Mouse (Mus musculus): ENCODE measurements around the gene Lrrc47. TPM values are rescaled to one million over a fixed set of nuclear protein-coding genes. Genes with fewer than 3 reads are reported as not detected.

Gene Lrrc47
- 26.6 and 34.7 TPM in 2 replicates for total RNA-seq (2017)

- peak; percentile 85 to 88 for ATAC-seq (replicated peaks in 1 of 2; ENCODE audit: insufficient read depth in 1 of 2, low FRiP score in 2 of 2, low TSS enrichment in 1 of 2, low read depth in 1 of 2, poor library complexity in 2 of 2, severe bottlenecking in 2 of 2)
These were observed at the start of gene Lrrc47 for GRCm38 (mm10) chr4:154011646-154012089. Gene Lrrc47, plus strand, starts transcription at chr4:154011731.

- no peak for ATAC-seq (replicated peaks in 1 of 2; ENCODE audit: insufficient read depth in 1 of 2, low FRiP score in 2 of 2, low TSS enrichment in 1 of 2, low read depth in 1 of 2, poor library complexity in 2 of 2, severe bottlenecking in 2 of 2)
These were observed 48.9 kb upstream of the Lrrc47 start for GRCm38 (mm10) chr4:153962631-153963030.

DNA sequence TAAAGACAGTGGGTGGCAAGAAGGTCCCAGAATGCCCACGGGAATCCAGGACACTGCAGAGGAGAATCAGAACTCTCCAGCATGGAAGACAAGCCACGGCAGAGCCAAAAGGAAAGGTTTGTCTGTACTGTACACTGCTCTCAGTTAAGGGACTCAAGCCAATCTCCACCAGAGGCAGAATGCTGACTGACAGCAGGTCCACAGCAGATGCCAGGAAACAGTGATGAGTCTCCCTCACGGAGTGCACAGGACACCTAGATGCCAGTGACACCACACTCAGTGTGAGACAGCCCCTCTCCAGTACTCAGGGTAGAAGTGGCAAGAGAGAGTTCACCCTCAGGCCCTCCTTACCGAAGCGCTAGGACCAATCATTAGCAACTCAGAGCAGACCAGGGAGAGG is 44.9 kb upstream of the Lrrc47 start:
- no peak for ATAC-seq (replicated peaks in 1 of 2; ENCODE audit: insufficient read depth in 1 of 2, low FRiP score in 2 of 2, low TSS enrichment in 1 of 2, low read depth in 1 of 2, poor library complexity in 2 of 2, severe bottlenecking in 2 of 2)

GRCm38 (mm10) chr4:153967556-153967955 is 44.0 kb upstream of the Lrrc47 start:
- no peak for ATAC-seq (replicated peaks in 1 of 2; ENCODE audit: insufficient read depth in 1 of 2, low FRiP score in 2 of 2, low TSS enrichment in 1 of 2, low read depth in 1 of 2, poor library complexity in 2 of 2, severe bottlenecking in 2 of 2)

DNA sequence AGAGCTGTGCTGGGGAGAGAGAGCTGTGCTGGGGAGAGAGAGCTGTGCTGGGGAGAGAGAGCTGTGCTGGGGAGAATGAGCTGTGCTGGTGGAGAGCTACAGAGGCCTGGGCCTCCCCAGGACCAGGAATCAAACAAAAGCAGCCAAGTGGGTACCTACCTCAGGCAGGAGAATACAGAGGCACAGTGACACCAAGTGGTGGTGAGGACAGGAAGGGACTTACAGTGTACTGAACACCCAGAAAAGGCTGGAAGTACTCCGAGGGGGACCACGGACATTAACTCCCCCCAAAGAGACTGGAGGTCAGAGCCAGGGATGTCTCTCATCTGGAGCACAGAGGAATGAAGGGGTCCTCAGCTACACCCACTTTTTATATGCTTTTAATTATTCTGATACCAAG is 43.5 kb upstream of the Lrrc47 start:
- no peak for ATAC-seq (replicated peaks in 1 of 2; ENCODE audit: insufficient read depth in 1 of 2, low FRiP score in 2 of 2, low TSS enrichment in 1 of 2, low read depth in 1 of 2, poor library complexity in 2 of 2, severe bottlenecking in 2 of 2)

DNA sequence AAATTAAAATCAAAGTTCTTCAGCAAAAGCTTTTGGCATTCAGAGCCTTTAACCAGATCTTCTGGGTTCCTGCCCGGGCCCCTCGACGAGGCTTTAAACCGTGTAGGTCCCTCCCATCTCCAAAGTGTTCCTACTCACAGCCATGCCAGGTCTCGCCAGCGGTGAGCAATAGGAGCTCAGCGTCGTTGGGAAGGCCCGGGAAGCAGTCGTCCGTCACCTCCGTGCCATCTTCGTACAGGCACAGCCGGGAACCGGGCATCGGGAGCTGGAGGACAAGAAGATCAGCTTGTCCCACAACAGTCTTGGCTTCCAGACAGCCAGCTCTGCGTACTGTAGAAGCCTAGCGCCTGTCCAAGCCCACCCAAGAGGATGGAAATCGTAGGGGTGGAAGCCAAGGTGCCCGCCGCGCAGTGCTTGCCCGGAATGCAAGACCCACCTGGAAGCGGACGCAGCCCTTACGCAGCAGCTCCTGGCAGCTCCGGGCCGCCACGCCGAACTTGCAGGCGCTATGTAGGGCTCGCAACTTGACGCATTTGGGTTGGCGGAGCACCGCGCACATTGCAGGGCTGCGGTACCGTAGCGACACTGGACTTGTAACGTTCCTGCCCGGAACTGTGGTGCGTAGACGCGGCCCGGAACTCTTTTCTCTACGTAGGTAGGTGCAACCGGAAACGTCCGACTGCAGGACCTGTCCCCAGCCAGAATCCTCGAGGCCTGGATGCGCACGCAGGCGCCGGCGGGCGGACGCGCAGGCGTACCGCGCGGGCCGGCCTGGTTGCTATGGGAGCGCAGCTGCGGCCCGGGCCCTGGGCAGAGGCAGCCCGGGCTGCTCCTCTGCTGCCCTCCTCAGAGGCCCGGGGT is 36.9 kb upstream of the Lrrc47 start, which contains the start of the genes Dffb and Cep104:
Dffb (minus strand) TSS at position 696 of the 861 bp plus-strand sequence.
Cep104 (plus strand) TSS at position 764 of the 861 bp plus-strand sequence.
- ATAC-seq (replicated peaks in 1 of 2; ENCODE audit: insufficient read depth in 1 of 2, low FRiP score in 2 of 2, low TSS enrichment in 1 of 2, low read depth in 1 of 2, poor library complexity in 2 of 2, severe bottlenecking in 2 of 2) = peak; percentile 78 to 90

DNA sequence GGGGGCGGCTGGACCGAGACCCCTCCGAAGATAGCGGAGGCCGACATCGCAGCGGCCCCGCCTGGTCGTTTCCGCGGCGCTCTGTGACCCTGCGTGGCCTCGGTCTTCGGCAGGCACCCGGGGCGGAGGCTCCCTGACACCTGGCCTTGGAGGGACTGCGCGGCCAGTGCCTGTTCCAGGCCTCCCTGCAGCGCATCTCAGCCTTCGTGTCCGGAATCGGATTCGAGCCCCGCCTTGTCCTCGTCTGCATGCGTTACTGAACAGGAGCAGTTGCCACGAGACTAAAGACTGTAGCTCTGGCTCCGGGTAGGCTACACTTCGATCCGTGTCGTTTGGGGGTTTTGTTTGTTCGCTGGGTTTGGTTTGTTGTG is 36.3 kb upstream of the Lrrc47 start:
- peak; percentile 12 to 18; a peak in 2 of 4 replicates for ATAC-seq (replicated peaks in 1 of 2; ENCODE audit: insufficient read depth in 1 of 2, low FRiP score in 2 of 2, low TSS enrichment in 1 of 2, low read depth in 1 of 2, poor library complexity in 2 of 2, severe bottlenecking in 2 of 2)

GRCm38 (mm10) chr4:153975768-153976167 is 35.8 kb upstream of the Lrrc47 start:
- peak in 1 of 2 experiments; percentile 35; a peak in 1 of 4 replicates for ATAC-seq (replicated peaks in 1 of 2; ENCODE audit: insufficient read depth in 1 of 2, low FRiP score in 2 of 2, low TSS enrichment in 1 of 2, low read depth in 1 of 2, poor library complexity in 2 of 2, severe bottlenecking in 2 of 2)

GRCm38 (mm10) chr4:153979243-153979642 is 32.3 kb upstream of the Lrrc47 start:
- no peak for ATAC-seq (replicated peaks in 1 of 2; ENCODE audit: insufficient read depth in 1 of 2, low FRiP score in 2 of 2, low TSS enrichment in 1 of 2, low read depth in 1 of 2, poor library complexity in 2 of 2, severe bottlenecking in 2 of 2)

DNA sequence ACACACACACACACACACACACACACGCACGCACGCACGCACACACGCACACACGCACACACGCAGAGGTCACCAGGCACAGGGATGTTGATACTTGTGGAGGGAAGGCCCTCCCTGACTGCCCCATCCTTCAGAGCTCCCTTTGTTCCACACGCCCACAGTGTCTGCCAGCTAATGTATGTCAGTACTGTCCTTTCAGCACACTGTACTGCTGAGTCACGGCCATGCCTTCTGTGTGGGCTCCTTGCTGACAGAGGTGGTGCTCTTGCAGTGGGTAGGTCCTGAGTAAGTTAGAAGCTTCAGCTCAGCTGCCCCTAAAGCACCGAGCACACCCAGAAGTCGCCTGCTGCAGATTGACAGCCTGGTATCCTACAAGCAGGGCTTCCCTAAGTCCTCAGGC is 31.1 kb upstream of the Lrrc47 start:
- no peak for ATAC-seq (replicated peaks in 1 of 2; ENCODE audit: insufficient read depth in 1 of 2, low FRiP score in 2 of 2, low TSS enrichment in 1 of 2, low read depth in 1 of 2, poor library complexity in 2 of 2, severe bottlenecking in 2 of 2)

GRCm38 (mm10) chr4:153992715-153993114 is 18.8 kb upstream of the Lrrc47 start:
- ATAC-seq (replicated peaks in 1 of 2; ENCODE audit: insufficient read depth in 1 of 2, low FRiP score in 2 of 2, low TSS enrichment in 1 of 2, low read depth in 1 of 2, poor library complexity in 2 of 2, severe bottlenecking in 2 of 2) = no peak

DNA sequence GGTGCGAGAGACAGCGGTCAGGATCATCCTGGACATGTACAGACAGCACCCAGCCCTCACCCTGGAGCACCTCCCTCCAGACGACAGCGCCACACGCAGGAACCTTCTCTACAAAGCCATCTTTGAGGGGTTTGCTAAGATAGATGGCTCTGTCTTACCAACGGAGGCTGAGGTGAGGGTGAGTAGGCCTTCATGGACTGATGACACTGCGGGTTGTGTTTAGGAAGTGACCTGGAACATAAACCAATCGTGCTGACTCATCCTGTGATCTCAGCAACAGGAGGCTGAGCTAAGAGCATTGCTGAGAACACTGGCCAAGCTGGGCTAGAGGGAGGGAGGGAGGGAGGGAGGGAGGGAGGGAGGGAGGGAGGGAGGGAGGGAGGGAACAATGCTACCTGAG is 18.0 kb upstream of the Lrrc47 start:
- no peak for ATAC-seq (replicated peaks in 1 of 2; ENCODE audit: insufficient read depth in 1 of 2, low FRiP score in 2 of 2, low TSS enrichment in 1 of 2, low read depth in 1 of 2, poor library complexity in 2 of 2, severe bottlenecking in 2 of 2)

- no peak for ATAC-seq (replicated peaks in 1 of 2; ENCODE audit: insufficient read depth in 1 of 2, low FRiP score in 2 of 2, low TSS enrichment in 1 of 2, low read depth in 1 of 2, poor library complexity in 2 of 2, severe bottlenecking in 2 of 2)
These were observed 6.0 kb upstream of the Lrrc47 start for GRCm38 (mm10) chr4:154005488-154005887.

DNA sequence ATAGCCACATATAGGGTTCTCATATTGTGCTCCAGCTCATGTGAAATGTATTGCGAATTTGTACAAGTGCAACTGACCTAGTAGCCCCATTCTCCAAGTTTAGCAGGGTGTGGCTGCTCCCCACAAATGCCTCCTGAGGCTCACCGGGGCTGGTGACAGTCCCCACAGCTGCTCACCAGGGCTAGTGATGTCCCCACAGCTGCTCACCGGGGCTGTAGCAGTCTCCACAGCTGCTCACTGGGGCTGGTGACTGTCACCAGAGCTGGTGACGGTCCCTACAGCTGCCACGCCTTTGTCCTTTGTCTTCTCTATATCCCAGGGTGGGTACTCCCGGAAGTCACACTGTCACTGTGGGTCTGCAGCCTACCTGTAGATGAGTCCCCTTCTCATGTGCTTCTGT is 5.3 kb upstream of the Lrrc47 start:
- ATAC-seq (replicated peaks in 1 of 2; ENCODE audit: insufficient read depth in 1 of 2, low FRiP score in 2 of 2, low TSS enrichment in 1 of 2, low read depth in 1 of 2, poor library complexity in 2 of 2, severe bottlenecking in 2 of 2) = no peak

GRCm38 (mm10) chr4:154007759-154008158 is 3.8 kb upstream of the Lrrc47 start:
- ATAC-seq (replicated peaks in 1 of 2; ENCODE audit: insufficient read depth in 1 of 2, low FRiP score in 2 of 2, low TSS enrichment in 1 of 2, low read depth in 1 of 2, poor library complexity in 2 of 2, severe bottlenecking in 2 of 2) = no peak

GRCm38 (mm10) chr4:154010907-154011645 is 455 bp upstream of the Lrrc47 start:
- peak in 1 of 2 experiments; percentile 54; a peak in 2 of 4 replicates for ATAC-seq (replicated peaks in 1 of 2; ENCODE audit: insufficient read depth in 1 of 2, low FRiP score in 2 of 2, low TSS enrichment in 1 of 2, low read depth in 1 of 2, poor library complexity in 2 of 2, severe bottlenecking in 2 of 2)

- peak; percentile 39 to 46 for ATAC-seq (replicated peaks in 1 of 2; ENCODE audit: insufficient read depth in 1 of 2, low FRiP score in 2 of 2, low TSS enrichment in 1 of 2, low read depth in 1 of 2, poor library complexity in 2 of 2, severe bottlenecking in 2 of 2)
These were observed 776 bp downstream of the Lrrc47 start for GRCm38 (mm10) chr4:154012132-154012882.
